Mouse (Mus musculus): ENCODE data around the gene Kbtbd6.

GRCm38 (mm10) chr14:79445055-79445620, 6.5 kb upstream of the Kbtbd6 start:
- no peak for TF ChIP-seq CTCF (IDR thresholded peaks at IDR 0.05)
- no peak for TF ChIP-seq EP300 (IDR thresholded peaks at IDR 0.05)
